Mouse (Mus musculus): ENCODE results near the gene Dnajb13. TPM values are rescaled to one million over a fixed set of nuclear protein-coding genes. Genes with fewer than 3 reads are reported as not detected.

The Dnajb13 gene
- 16.0 TPM for polyA plus RNA-seq (2017; shearing (Covaris generic))

GRCm38 (mm10) chr7:100514573-100514972 lies at the start of gene Dnajb13:
TSS of gene Dnajb13 (minus strand) at chr7:100514960.

DNA sequence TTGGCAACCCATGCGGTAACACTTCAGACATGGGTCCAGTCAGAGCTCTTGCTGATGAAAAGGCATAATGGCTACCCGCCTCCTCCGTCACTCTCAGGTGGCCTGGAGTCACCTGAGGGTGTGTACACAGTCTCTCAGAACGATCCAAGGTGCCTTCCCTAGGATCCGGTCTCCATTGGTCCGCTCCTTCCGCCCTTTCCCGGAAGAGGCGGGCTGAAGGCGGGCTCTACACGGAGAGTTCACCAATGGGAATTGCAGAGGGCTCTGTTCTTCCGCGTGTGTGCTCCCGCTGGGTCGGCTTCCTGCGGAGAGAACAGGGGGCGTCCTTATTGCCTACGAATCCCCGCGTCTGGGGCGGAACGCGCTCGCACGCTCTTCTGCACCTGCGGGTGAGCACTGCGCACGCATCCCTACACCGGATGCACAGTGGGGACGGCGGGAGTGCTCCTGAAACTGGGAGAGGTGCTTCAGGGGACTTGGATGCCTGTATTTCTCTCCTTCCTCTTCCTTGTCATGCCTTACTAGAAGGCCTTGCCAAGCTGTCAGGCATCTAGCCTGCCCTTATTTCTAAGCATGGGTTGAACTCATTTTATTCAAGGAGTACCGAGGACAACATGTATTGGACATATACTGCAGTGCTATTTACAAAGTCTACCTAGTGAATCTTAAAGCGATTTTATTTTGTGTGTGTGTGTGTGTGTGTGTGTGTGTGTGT lies 22.2 kb upstream of the Dnajb13 start, which contains the start of gene Coa4:
TSS of gene Coa4 (plus strand) at position 268 of the 715 bp plus-strand sequence.

GRCm38 (mm10) chr7:100493117-100493483 lies 21.7 kb downstream of the Dnajb13 start, which contains the start of gene Ucp2:
TSS of gene Ucp2 (plus strand) at chr7:100493337.

DNA sequence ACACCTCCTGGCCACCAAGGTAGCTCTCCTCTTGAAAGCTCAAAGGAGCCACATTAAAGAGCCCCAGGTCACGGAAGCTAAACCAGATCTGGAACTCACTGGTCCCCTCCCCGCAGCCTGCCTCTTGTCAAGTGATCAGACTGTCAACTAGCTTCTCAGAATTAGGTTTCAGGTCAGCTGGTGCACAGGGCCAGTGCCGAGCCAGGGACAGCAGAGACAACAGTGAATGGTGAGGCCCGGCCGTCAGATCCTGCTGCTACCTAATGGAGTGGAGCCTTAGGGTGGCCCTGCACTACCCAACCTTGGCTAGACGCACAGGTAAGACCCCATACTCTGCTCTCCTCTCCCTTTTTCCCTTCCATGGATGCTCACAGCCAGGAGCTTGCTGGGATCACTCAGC lies 42.0 kb downstream of the Dnajb13 start, which contains the start of gene Ucp3:
TSS of gene Ucp3 (plus strand) at position 214 of the 400 bp plus-strand sequence.

Other genes with a start within 250 kb of the Dnajb13 start
- not detected for gene P4ha3, start 229.4 kb downstream of the Dnajb13 start, polyA plus RNA-seq (2017; shearing (Covaris generic))
- 52.9 TPM for gene C2cd3, start 142.7 kb downstream of the Dnajb13 start, polyA plus RNA-seq (2017; shearing (Covaris generic))
- 30.0 TPM for gene Ppme1, start 142.7 kb downstream of the Dnajb13 start, polyA plus RNA-seq (2017; shearing (Covaris generic))
- 0.12 TPM for gene Ucp3, start 42.0 kb downstream of the Dnajb13 start, polyA plus RNA-seq (2017; shearing (Covaris generic))
- gene Ucp2, start 21.6 kb downstream of the Dnajb13 start, polyA plus RNA-seq (2017; shearing (Covaris generic)) = 1,755 TPM
- gene Coa4, start 22.1 kb upstream of the Dnajb13 start, polyA plus RNA-seq (2017; shearing (Covaris generic)) = 19.7 TPM
- 55.7 TPM for gene Rab6a, start 92.5 kb upstream of the Dnajb13 start, polyA plus RNA-seq (2017; shearing (Covaris generic))
- 56.4 TPM for gene Mrpl48, start 93.3 kb upstream of the Dnajb13 start, polyA plus RNA-seq (2017; shearing (Covaris generic))
- gene Plekhb1, start 147.5 kb upstream of the Dnajb13 start, polyA plus RNA-seq (2017; shearing (Covaris generic)) = 0.22 TPM
- 17.7 TPM for gene Fam168a, start 191.7 kb upstream of the Dnajb13 start, polyA plus RNA-seq (2017; shearing (Covaris generic))